Mouse (Mus musculus): ENCODE results near the gene Pbld2. TPM values are rescaled to one million over a fixed set of nuclear protein-coding genes. Genes with fewer than 3 reads are reported as not detected.

Gene Pbld2
- polyA plus RNA-seq, 1 experiment from 2014 or later, result 4.0 TPM

GRCm38 (mm10) chr10:63026156-63026794 lies 2.2 kb downstream of the Pbld2 start:
- 31% methylated on average over 8 of the region's 8 CpGs for WGBS
- peak overlapping the region; percentile 100 for H3K27ac ChIP-seq
- H3K4me3 ChIP-seq (replicated peaks), result no peak overlapping the region

GRCm38 (mm10) chr10:63026795-63027160 lies 2.7 kb downstream of the Pbld2 start:
- Histone ChIP-seq H3K27ac (peak overlapping the region; percentile 100), H3K4me2 (no peak overlapping the region), H3K4me3 (replicated peaks) (no peak overlapping the region), H3K9ac (no peak overlapping the region), H3K36me3 (no peaks in the 10 kb centered on the region), H3K4me1 (peaks cover 20% of the 10 kb centered on the region), H3K9me3 (replicated peaks) (no peaks in the 10 kb centered on the region), H3K27me3 (no peaks in the 10 kb centered on the region)
- ATAC-seq (replicated peaks; ENCODE audit: low FRiP score), result no peak
- WGBS, result 89% methylated on average over 6 of the region's 6 CpGs

More at GRCm38 (mm10) chr10:63026156-63026794, 2.2 kb downstream of the Pbld2 start:
- Histone ChIP-seq H3K9me3 (replicated peaks) (no peaks in the 10 kb centered on the region), H3K36me3 (no peaks in the 10 kb centered on the region), H3K4me1 (peaks cover 25% of the 10 kb centered on the region), H3K4me2 (no peak overlapping the region), H3K9ac (no peak overlapping the region), H3K27me3 (no peaks in the 10 kb centered on the region)
- no peak for ATAC-seq (replicated peaks; ENCODE audit: low FRiP score)

GRCm38 (mm10) chr10:63027376-63028161 lies 3.5 kb downstream of the Pbld2 start:
- Histone ChIP-seq H3K27ac (no peak overlapping the region), H3K4me3 (replicated peaks) (no peak overlapping the region), H3K9me3 (replicated peaks) (no peaks in the 10 kb centered on the region), H3K4me1 (peaks cover 17% of the 10 kb centered on the region), H3K9ac (no peak overlapping the region), H3K27me3 (no peaks in the 10 kb centered on the region), H3K36me3 (no peaks in the 10 kb centered on the region), H3K4me2 (no peak overlapping the region)
- no peak for ATAC-seq (replicated peaks; ENCODE audit: low FRiP score)
- WGBS, result 91% methylated on average over 10 of the region's 10 CpGs

GRCm38 (mm10) chr10:63028396-63028795 lies 4.3 kb downstream of the Pbld2 start:
- Histone ChIP-seq H3K27ac (no peak overlapping the region), H3K4me1 (peaks cover 17% of the 10 kb centered on the region), H3K9me3 (replicated peaks) (no peaks in the 10 kb centered on the region), H3K36me3 (no peaks in the 10 kb centered on the region), H3K27me3 (no peaks in the 10 kb centered on the region), H3K9ac (no peak overlapping the region), H3K4me3 (replicated peaks) (no peak overlapping the region), H3K4me2 (no peak overlapping the region)
- WGBS, result 93% methylated on average over 4 of the region's 4 CpGs
- no peak for ATAC-seq (replicated peaks; ENCODE audit: low FRiP score)

GRCm38 (mm10) chr10:63032267-63032666 lies 8.2 kb downstream of the Pbld2 start:
- H3K36me3 ChIP-seq, result no peaks in the 10 kb centered on the region
- no peak for ATAC-seq (replicated peaks; ENCODE audit: low FRiP score)
- H3K4me1 ChIP-seq, result no peaks in the 10 kb centered on the region; the same call in 1 of the 2 replicates
- H3K4me2 ChIP-seq, result no peak overlapping the region
- H3K4me3 ChIP-seq (replicated peaks), result no peak overlapping the region
- no peaks in the 10 kb centered on the region for H3K9me3 ChIP-seq (replicated peaks)
- no peak overlapping the region for H3K9ac ChIP-seq
- H3K27me3 ChIP-seq, result no peaks in the 10 kb centered on the region
- WGBS, result 83% methylated on average over 3 of the region's 3 CpGs
- H3K27ac ChIP-seq, result no peak overlapping the region

GRCm38 (mm10) chr10:63032956-63033355 lies 8.8 kb downstream of the Pbld2 start:
- no peaks in the 10 kb centered on the region for H3K27me3 ChIP-seq
- no peaks in the 10 kb centered on the region; the same call in 1 of the 2 replicates for H3K4me1 ChIP-seq
- H3K4me3 ChIP-seq (replicated peaks), result no peak overlapping the region
- no peaks in the 10 kb centered on the region for H3K36me3 ChIP-seq
- H3K4me2 ChIP-seq, result no peak overlapping the region
- ATAC-seq (replicated peaks; ENCODE audit: low FRiP score), result no peak
- no peak overlapping the region for H3K27ac ChIP-seq
- H3K9ac ChIP-seq, result no peak overlapping the region
- WGBS, result 74% methylated on average over 3 of the region's 3 CpGs
- H3K9me3 ChIP-seq (replicated peaks), result no peaks in the 10 kb centered on the region

GRCm38 (mm10) chr10:63038571-63039320 lies 14.6 kb downstream of the Pbld2 start:
- Histone ChIP-seq H3K27ac (peak overlapping the region; percentile 28; the same call in 1 of the 2 replicates), H3K4me1 (no peaks in the 10 kb centered on the region; the same call in 1 of the 2 replicates), H3K9ac (no peak overlapping the region), H3K27me3 (no peaks in the 10 kb centered on the region), H3K4me2 (peak overlapping the region; percentile 27; the same call in 1 of the 2 replicates), H3K36me3 (no peaks in the 10 kb centered on the region), H3K9me3 (replicated peaks) (no peaks in the 10 kb centered on the region), H3K4me3 (replicated peaks) (no peak overlapping the region)
- peak; percentile 79 for ATAC-seq (replicated peaks; ENCODE audit: low FRiP score)
- WGBS, result 61% methylated on average over 14 of the region's 14 CpGs

- H3K4me2 ChIP-seq, result no peak overlapping the region
- no peaks in the 10 kb centered on the region for H3K27me3 ChIP-seq
- no peaks in the 10 kb centered on the region for H3K9me3 ChIP-seq (replicated peaks)
- no peak overlapping the region for H3K9ac ChIP-seq
- H3K4me1 ChIP-seq, result no peaks in the 10 kb centered on the region
- no peak for ATAC-seq (replicated peaks; ENCODE audit: low FRiP score)
- WGBS, result 78% methylated on average over 5 of the region's 5 CpGs
- no peak overlapping the region for H3K4me3 ChIP-seq (replicated peaks)
- no peak overlapping the region for H3K27ac ChIP-seq
- no peaks in the 10 kb centered on the region for H3K36me3 ChIP-seq
Observed at GRCm38 (mm10) chr10:63039867-63040628, 15.9 kb downstream of the Pbld2 start.

- no peak for ATAC-seq (replicated peaks; ENCODE audit: low FRiP score)
- Histone ChIP-seq H3K4me3 (replicated peaks) (no peak overlapping the region), H3K27ac (no peak overlapping the region), H3K9ac (no peak overlapping the region), H3K27me3 (no peaks in the 10 kb centered on the region), H3K9me3 (replicated peaks) (no peaks in the 10 kb centered on the region), H3K4me2 (no peak overlapping the region), H3K4me1 (no peaks in the 10 kb centered on the region), H3K36me3 (no peaks in the 10 kb centered on the region)
- WGBS, result 75% methylated on average over 3 of the region's 3 CpGs
Observed at GRCm38 (mm10) chr10:63043154-63043553, 19.0 kb downstream of the Pbld2 start.

GRCm38 (mm10) chr10:63047751-63048150 lies 23.6 kb downstream of the Pbld2 start:
- Histone ChIP-seq H3K4me3 (replicated peaks) (no peak overlapping the region), H3K36me3 (no peaks in the 10 kb centered on the region), H3K27ac (no peak overlapping the region), H3K9ac (no peak overlapping the region), H3K27me3 (no peaks in the 10 kb centered on the region), H3K4me2 (no peak overlapping the region), H3K4me1 (no peaks in the 10 kb centered on the region), H3K9me3 (replicated peaks) (no peaks in the 10 kb centered on the region)
- 88% methylated on average over 8 of the region's 8 CpGs for WGBS
- ATAC-seq (replicated peaks; ENCODE audit: low FRiP score), result no peak

GRCm38 (mm10) chr10:63049106-63049505 lies 25.0 kb downstream of the Pbld2 start:
- no peaks in the 10 kb centered on the region for H3K27me3 ChIP-seq
- H3K4me1 ChIP-seq, result no peaks in the 10 kb centered on the region
- no peaks in the 10 kb centered on the region for H3K36me3 ChIP-seq
- H3K9me3 ChIP-seq (replicated peaks), result no peaks in the 10 kb centered on the region
- H3K27ac ChIP-seq, result no peak overlapping the region
- no peak for ATAC-seq (replicated peaks; ENCODE audit: low FRiP score)
- WGBS, result 69% methylated on average over 2 of the region's 2 CpGs
- no peak overlapping the region for H3K9ac ChIP-seq
- no peak overlapping the region for H3K4me2 ChIP-seq
- no peak overlapping the region for H3K4me3 ChIP-seq (replicated peaks)

Data from kidney, embryonic 15.5 days (tissue).